Mouse (Mus musculus): ENCODE measurements around the gene Bst2. TPM values are rescaled to one million over a fixed set of nuclear protein-coding genes. Genes with fewer than 3 reads are reported as not detected.

Gene Bst2
- total RNA-seq, 2 experiments from 2014 or later = 19.3 to 40.2 TPM

- DNase-seq = peak; percentile 65 to 85
These were observed 18.0 kb downstream of the Bst2 start for GRCm38 (mm10) chr8:71519037-71519825.

- DNase-seq = no peak
These were observed 20.5 kb downstream of the Bst2 start for GRCm38 (mm10) chr8:71516786-71517185.

GRCm38 (mm10) chr8:71515043-71515442, 22.2 kb downstream of the Bst2 start:
- no peak for DNase-seq

GRCm38 (mm10) chr8:71513018-71513754, 24.1 kb downstream of the Bst2 start:
- peak in 1 of 2 experiments; percentile 31 for DNase-seq

GRCm38 (mm10) chr8:71511644-71512043, 25.6 kb downstream of the Bst2 start, which contains the start of gene Plvap:
Gene Plvap, minus strand, starts transcription at chr8:71511752.
- DNase-seq = peak in 1 of 2 experiments; percentile 48

GRCm38 (mm10) chr8:71509316-71509715, 27.9 kb downstream of the Bst2 start:
- DNase-seq = peak; percentile 39 to 61

- DNase-seq = peak; percentile 81 to 86
These were observed 29.6 kb downstream of the Bst2 start for GRCm38 (mm10) chr8:71507589-71508104.

- DNase-seq = peak; percentile 60 to 72
These were observed 31.3 kb downstream of the Bst2 start for GRCm38 (mm10) chr8:71505979-71506378.

GRCm38 (mm10) chr8:71505326-71505725, 31.9 kb downstream of the Bst2 start:
- DNase-seq = no peak

GRCm38 (mm10) chr8:71504349-71504748, 32.9 kb downstream of the Bst2 start:
- no peak for DNase-seq

- peak; percentile 27 to 48 for DNase-seq
These were observed 38.2 kb downstream of the Bst2 start for GRCm38 (mm10) chr8:71498816-71499690.

GRCm38 (mm10) chr8:71497881-71498501, 39.3 kb downstream of the Bst2 start:
- peak; percentile 58 to 82 for DNase-seq

- no peak for DNase-seq
These were observed 40.1 kb downstream of the Bst2 start for GRCm38 (mm10) chr8:71497077-71497645.

- DNase-seq = peak; percentile 94 to 96
These were observed 40.8 kb downstream of the Bst2 start for GRCm38 (mm10) chr8:71496481-71496880.

- peak; percentile 22 to 49 for DNase-seq
These were observed 41.4 kb downstream of the Bst2 start for GRCm38 (mm10) chr8:71495811-71496210.

GRCm38 (mm10) chr8:71495039-71495438, 42.2 kb downstream of the Bst2 start:
- DNase-seq = peak; percentile 91 to 92

GRCm38 (mm10) chr8:71488454-71488853, 48.8 kb downstream of the Bst2 start:
- peak; percentile 95 to 96 for DNase-seq

GRCm38 (mm10) chr8:71487691-71488445, 49.4 kb downstream of the Bst2 start, which contains the start of gene Gtpbp3:
Gene Gtpbp3, plus strand, starts transcription at chr8:71488103.
- peak; percentile 89 to 91 for DNase-seq

- peak in 1 of 2 experiments; percentile 56 for DNase-seq
These were observed 51.1 kb downstream of the Bst2 start for GRCm38 (mm10) chr8:71486136-71486529.
